Mouse (Mus musculus) cerebellum, postnatal 10 days (tissue): ENCODE data around the gene Sult3a1.
"Not testable (repeated sequence)": the region's sequence is repeated elsewhere in the genome, so short reads cannot be mapped to it uniquely, and the experiment has no call there.

Experiments
- DNase-seq, 2 experiments: peaks; one replicate each; pipeline ENCODE4 v3.0.0; 2021; ENCODE audit warnings: mixed read lengths in 2 of 2

Gene Sult3a1

GRCm38 (mm10) chr10:33857421-33857820, at the start of gene Sult3a1:
Gene Sult3a1, plus strand, starts transcription at chr10:33857721.
- DNase-seq: no peak

- DNase-seq: no peak
Measured at GRCm38 (mm10) chr10:33811807-33812206, 45.7 kb upstream of the Sult3a1 start.

- DNase-seq: no peak
Measured at GRCm38 (mm10) chr10:33814266-33814665, 43.3 kb upstream of the Sult3a1 start.

GRCm38 (mm10) chr10:33816923-33817322, 40.6 kb upstream of the Sult3a1 start:
- no peak for DNase-seq

GRCm38 (mm10) chr10:33820892-33821291, 36.6 kb upstream of the Sult3a1 start:
- no peak for DNase-seq

- DNase-seq: no peak
Measured at GRCm38 (mm10) chr10:33865994-33866393, 8.5 kb downstream of the Sult3a1 start.

GRCm38 (mm10) chr10:33870441-33870840, 12.9 kb downstream of the Sult3a1 start:
- no peak for DNase-seq

GRCm38 (mm10) chr10:33872672-33873398, 15.3 kb downstream of the Sult3a1 start:
- DNase-seq: no peak

- not testable (repeated sequence) for DNase-seq
Measured at GRCm38 (mm10) chr10:33882411-33882810, 24.9 kb downstream of the Sult3a1 start.

GRCm38 (mm10) chr10:33901520-33901919, 44.0 kb downstream of the Sult3a1 start:
- not testable (repeated sequence) for DNase-seq

GRCm38 (mm10) chr10:33904530-33905481, 47.3 kb downstream of the Sult3a1 start, which contains the start of gene Rsph4a:
Gene Rsph4a, plus strand, starts transcription at chr10:33905111.
- peak; percentile 75 to 77 for DNase-seq

- DNase-seq: no peak
Measured at GRCm38 (mm10) chr10:33905489-33905888, 48.0 kb downstream of the Sult3a1 start.
